Mouse (Mus musculus) heart, postnatal 0 days (tissue): ENCODE results near the gene Eras.

Source experiments
- CTCF ChIP-seq: IDR thresholded peaks from 2 replicates; pipeline ENCODE4 v1.5.1; 2016; ENCODE audit warnings: antibody characterized with exemption, control low read depth, low read depth
- EP300 ChIP-seq: IDR thresholded peaks from 2 replicates; pipeline ENCODE4 v1.6.1; 2016; ENCODE audit warnings: antibody characterized with exemption, low read depth

- no peak for TF ChIP-seq CTCF
- TF ChIP-seq EP300: no peak
These were observed 50.4 kb downstream of the Eras start, which contains the start of gene Pim2 for GRCm38 (mm10) chrX:7878007-7878419.
